Mouse (Mus musculus) kidney, embryonic 16.5 days (tissue): ENCODE measurements at regions not wholly inside any gene's neighbourhood (a gene's known extent, or its start where the extent isn't known, plus 50 kb on each side); places are given as distances from the start of the nearest gene placed in this dataset.

Source experiments
- ATAC-seq: fragments of 200-750 bp; cut with Nextera tagmentation; 2 replicates; pipeline ENCODE4 v1.8.0; 2017; ENCODE audit warnings: moderate TSS enrichment; ENCODE audit not compliant: low FRiP score, low TSS enrichment
- H3K27ac ChIP-seq: fragments of 300-500 bp; sonication (generic); 2 replicates; pipeline ENCODE4 v1.5.1; 2014; ENCODE audit warnings: low read length
- H3K27me3 ChIP-seq: fragments of 300-500 bp; sonication (generic); 2 replicates; pipeline ENCODE4 v1.6.1; 2014; ENCODE audit warnings: low read length, control low read depth, mixed read lengths; ENCODE audit not compliant: insufficient read depth
- H3K36me3 ChIP-seq: fragments of 300-500 bp; sonication (generic); 2 replicates; pipeline ENCODE4 v1.6.1; 2014; ENCODE audit warnings: low read length, control low read depth, mixed read lengths; ENCODE audit not compliant: insufficient read depth
- H3K4me1 ChIP-seq: fragments of 300-500 bp; sonication (generic); 2 replicates; pipeline ENCODE4 v1.6.1; 2014; ENCODE audit warnings: low read length, control low read depth, mixed read lengths; ENCODE audit not compliant: insufficient read depth
- H3K4me2 ChIP-seq: fragments of 300-500 bp; sonication (generic); replicated peaks from 2 replicates; pipeline ENCODE4 v1.6.1; 2014; ENCODE audit warnings: low read depth, low read length
- H3K4me3 ChIP-seq: fragments of 300-500 bp; sonication (generic); 2 replicates; pipeline ENCODE4 v1.5.1; 2014; ENCODE audit warnings: mild to moderate bottlenecking, low read length
- H3K9ac ChIP-seq: fragments of 300-500 bp; sonication (generic); replicated peaks from 2 replicates; pipeline ENCODE4 v1.6.1; 2014; ENCODE audit warnings: low read length
- H3K9me3 ChIP-seq: fragments of 300-500 bp; sonication (generic); 2 replicates; pipeline ENCODE4 v1.6.1; 2016; ENCODE audit warnings: low read length, control low read depth
- WGBS: fragments of 180-500 bp; shearing (Covaris S2); extraction: QIAGEN DNeasy Blood & Tissue Kit; methylation state at CpG from one replicate; pipeline ENCODE4 v1.1.7; 2014; 5-methylcytosine and 5-hydroxymethylcytosine counted together

GRCm38 (mm10) chr6:143327788-143328187, 160.8 kb downstream of the Etnk1 start:
- Histone ChIP-seq H3K27ac (no peak overlapping the region), H3K27me3 (no peaks in the 10 kb centered on the region), H3K9me3 (no peaks in the 10 kb centered on the region), H3K4me2 (no peak overlapping the region), H3K4me1 (no peaks in the 10 kb centered on the region), H3K4me3 (no peak overlapping the region), H3K36me3 (no peaks in the 10 kb centered on the region), H3K9ac (no peak overlapping the region)
- ATAC-seq = no peak
- WGBS = 87% methylated on average over 8 of the region's 8 CpGs

GRCm38 (mm10) chr6:143328202-143328601, 161.2 kb downstream of the Etnk1 start:
- Histone ChIP-seq H3K4me1 (no peaks in the 10 kb centered on the region), H3K9me3 (no peaks in the 10 kb centered on the region), H3K9ac (no peak overlapping the region), H3K4me3 (no peak overlapping the region), H3K4me2 (no peak overlapping the region), H3K27ac (no peak overlapping the region), H3K36me3 (no peaks in the 10 kb centered on the region), H3K27me3 (no peaks in the 10 kb centered on the region)
- 86% methylated on average over 9 of the region's 9 CpGs for WGBS
- ATAC-seq = no peak

- no peak overlapping the region for H3K4me2 ChIP-seq
- H3K4me1 ChIP-seq = no peaks in the 10 kb centered on the region
- no peak for ATAC-seq
- no peaks in the 10 kb centered on the region for H3K36me3 ChIP-seq
- H3K27me3 ChIP-seq = no peaks in the 10 kb centered on the region
- WGBS = 82% methylated on average over 5 of the region's 5 CpGs
- H3K9ac ChIP-seq = no peak overlapping the region
- no peak overlapping the region for H3K4me3 ChIP-seq
- no peaks in the 10 kb centered on the region for H3K9me3 ChIP-seq
- H3K27ac ChIP-seq = no peak overlapping the region
These were observed 162.1 kb downstream of the Etnk1 start for GRCm38 (mm10) chr6:143329096-143329495.

GRCm38 (mm10) chr6:143333493-143333892, 166.5 kb downstream of the Etnk1 start:
- no peak overlapping the region for H3K4me2 ChIP-seq
- H3K36me3 ChIP-seq = no peaks in the 10 kb centered on the region
- no peak for ATAC-seq
- no peak overlapping the region for H3K27ac ChIP-seq
- 87% methylated on average over 8 of the region's 8 CpGs for WGBS
- H3K4me3 ChIP-seq = no peak overlapping the region
- H3K9ac ChIP-seq = no peak overlapping the region
- H3K4me1 ChIP-seq = no peaks in the 10 kb centered on the region
- H3K27me3 ChIP-seq = no peaks in the 10 kb centered on the region
- H3K9me3 ChIP-seq = no peaks in the 10 kb centered on the region

GRCm38 (mm10) chr6:143336574-143336973, 169.6 kb downstream of the Etnk1 start:
- Histone ChIP-seq H3K4me1 (no peaks in the 10 kb centered on the region), H3K9ac (no peak overlapping the region), H3K4me2 (no peak overlapping the region), H3K4me3 (no peak overlapping the region), H3K9me3 (no peaks in the 10 kb centered on the region), H3K27ac (no peak overlapping the region), H3K36me3 (no peaks in the 10 kb centered on the region), H3K27me3 (no peaks in the 10 kb centered on the region)
- WGBS = 56% methylated on average over 4 of the region's 4 CpGs
- ATAC-seq = no peak

GRCm38 (mm10) chr6:143349000-143349399, 182.0 kb downstream of the Etnk1 start:
- no peak overlapping the region for H3K4me3 ChIP-seq
- no peak overlapping the region for H3K27ac ChIP-seq
- WGBS = 88% methylated on average over 2 of the region's 2 CpGs
- no peak for ATAC-seq
- no peaks in the 10 kb centered on the region for H3K4me1 ChIP-seq
- H3K9me3 ChIP-seq = no peaks in the 10 kb centered on the region
- no peak overlapping the region for H3K9ac ChIP-seq
- H3K27me3 ChIP-seq = no peaks in the 10 kb centered on the region
- no peaks in the 10 kb centered on the region for H3K36me3 ChIP-seq
- no peak overlapping the region for H3K4me2 ChIP-seq

- 65% methylated on average over 7 of the region's 7 CpGs for WGBS
These were observed 192.5 kb downstream of the Etnk1 start for GRCm38 (mm10) chr6:143359320-143360032.

GRCm38 (mm10) chr6:143361149-143361725, 194.2 kb downstream of the Etnk1 start:
- Histone ChIP-seq H3K9me3 (peaks cover 3% of the 10 kb centered on the region; the same call in 1 of the 2 replicates), H3K27me3 (no peaks in the 10 kb centered on the region), H3K4me3 (no peak overlapping the region), H3K9ac (no peak overlapping the region), H3K4me1 (no peaks in the 10 kb centered on the region), H3K4me2 (no peak overlapping the region), H3K36me3 (no peaks in the 10 kb centered on the region), H3K27ac (no peak overlapping the region)
- no peak for ATAC-seq
- 46% methylated on average over 5 of the region's 5 CpGs for WGBS

More at GRCm38 (mm10) chr6:143359320-143360032, 192.5 kb downstream of the Etnk1 start:
- Histone ChIP-seq H3K4me2 (no peak overlapping the region), H3K27ac (no peak overlapping the region), H3K4me3 (no peak overlapping the region), H3K4me1 (no peaks in the 10 kb centered on the region), H3K27me3 (no peaks in the 10 kb centered on the region), H3K9ac (no peak overlapping the region), H3K36me3 (no peaks in the 10 kb centered on the region), H3K9me3 (peaks cover 3% of the 10 kb centered on the region; the same call in 1 of the 2 replicates)
- ATAC-seq = peak; percentile 19; the same call in 1 of the 2 replicates

- H3K4me1 ChIP-seq = no peaks in the 10 kb centered on the region
- no peak overlapping the region for H3K4me3 ChIP-seq
- no peak overlapping the region for H3K9ac ChIP-seq
- 95% methylated on average over 2 of the region's 2 CpGs for WGBS
- no peaks in the 10 kb centered on the region for H3K36me3 ChIP-seq
- H3K27me3 ChIP-seq = no peaks in the 10 kb centered on the region
- no peak overlapping the region for H3K4me2 ChIP-seq
- no peak overlapping the region for H3K27ac ChIP-seq
- no peak for ATAC-seq
- peaks cover 3% of the 10 kb centered on the region; the same call in 1 of the 2 replicates for H3K9me3 ChIP-seq
These were observed 194.9 kb downstream of the Etnk1 start for GRCm38 (mm10) chr6:143361963-143362362.

- no peaks in the 10 kb centered on the region for H3K4me1 ChIP-seq
- H3K9me3 ChIP-seq = no peaks in the 10 kb centered on the region
- no peaks in the 10 kb centered on the region for H3K36me3 ChIP-seq
- H3K4me3 ChIP-seq = no peak overlapping the region
- ATAC-seq = no peak
- no peak overlapping the region for H3K4me2 ChIP-seq
- H3K27me3 ChIP-seq = no peaks in the 10 kb centered on the region
- no peak overlapping the region for H3K27ac ChIP-seq
- H3K9ac ChIP-seq = no peak overlapping the region
- 94% methylated on average over 5 of the region's 5 CpGs for WGBS
These were observed 198.8 kb downstream of the Etnk1 start for GRCm38 (mm10) chr6:143365840-143366239.
